Mouse (Mus musculus) forebrain, embryonic 14.5 days (tissue): ENCODE measurements around the gene Polr2l. TPM values are rescaled to one million over a fixed set of nuclear protein-coding genes. Genes with fewer than 3 reads are reported as not detected.

Source experiments
- ATAC-seq: fragments of 200-750 bp; cut with Nextera tagmentation; 2 replicates; pipeline ENCODE4 v1.8.0; 2017; ENCODE audit warnings: mild to moderate bottlenecking, moderate library complexity
- DNase-seq: peaks from one replicate; pipeline ENCODE4 v3.0.0-alpha.2; 2015; ENCODE audit warnings: low spot score
- H3K27ac ChIP-seq: fragments of 300-500 bp; sonication (generic); 2 replicates; pipeline ENCODE4 v1.5.1; 2014; ENCODE audit warnings: low read depth, mild to moderate bottlenecking, control low read depth, low read length, moderate library complexity
- H3K27me3 ChIP-seq: fragments of 300-500 bp; sonication (generic); replicated peaks from 2 replicates; pipeline ENCODE4 v1.6.1; 2014; ENCODE audit warnings: low read length, control low read depth, mixed read lengths; ENCODE audit not compliant: control insufficient read depth, insufficient read depth
- H3K36me3 ChIP-seq: fragments of 300-500 bp; sonication (generic); 2 replicates; pipeline ENCODE4 v1.6.1; 2014; ENCODE audit warnings: low read length, control low read depth; ENCODE audit not compliant: control insufficient read depth, insufficient read depth
- H3K4me1 ChIP-seq: fragments of 300-500 bp; sonication (generic); 2 replicates; pipeline ENCODE4 v1.6.1; 2014; ENCODE audit warnings: antibody characterized with exemption, low read length, control low read depth; ENCODE audit not compliant: control insufficient read depth, insufficient read depth
- H3K4me2 ChIP-seq: fragments of 300-500 bp; sonication (generic); 2 replicates; pipeline ENCODE4 v1.6.1; 2014; ENCODE audit warnings: mild to moderate bottlenecking, control low read depth, low read length
- H3K4me3 ChIP-seq: fragments of 300-500 bp; sonication (generic); 2 replicates; pipeline ENCODE4 v1.5.1; 2014; ENCODE audit warnings: low read depth, low read length, control low read depth
- H3K9ac ChIP-seq: fragments of 300-500 bp; sonication (generic); 2 replicates; pipeline ENCODE4 v1.6.1; 2014; ENCODE audit warnings: mild to moderate bottlenecking, low read length, control low read depth, moderate library complexity
- H3K9me3 ChIP-seq: fragments of 300-500 bp; sonication (generic); replicated peaks from 2 replicates; pipeline ENCODE4 v1.6.1; 2016; ENCODE audit warnings: low read length, control low read depth, mixed read lengths; ENCODE audit not compliant: control insufficient read depth
- WGBS: fragments of 180-500 bp; shearing (Covaris S2); extraction: QIAGEN DNeasy Blood & Tissue Kit; methylation state at CpG from one replicate; pipeline ENCODE4 v1.1.7; 2014; 5-methylcytosine and 5-hydroxymethylcytosine counted together
- polyA plus RNA-seq: library from polyadenylated mRNA; unstranded; fragments of >200 nt; fragmentation: Nextera tagmentation; extraction: Ambion mirVana; gene quantifications from 2 replicates; pipeline ENCODE4 v1.2.1, GENCODE M21; 2014

Polr2l gene
- polyA plus RNA-seq, 1 experiment from 2014 or later: 79.3 TPM

GRCm38 (mm10) chr7:141430585-141431240 is 44.2 kb downstream of the Polr2l start:
- Histone ChIP-seq H3K4me3 (no peak overlapping the region), H3K27ac (no peak overlapping the region), H3K4me2 (no peak overlapping the region), H3K27me3 (no peaks in the 10 kb centered on the region), H3K9me3 (no peaks in the 10 kb centered on the region), H3K9ac (no peak overlapping the region), H3K4me1 (peaks cover 17% of the 10 kb centered on the region), H3K36me3 (peaks cover 48% of the 10 kb centered on the region)
- WGBS: 95% methylated on average over 9 of the region's 9 CpGs
- no peak for ATAC-seq
- DNase-seq: no peak

- Histone ChIP-seq H3K36me3 (peaks cover 48% of the 10 kb centered on the region), H3K27ac (no peak overlapping the region), H3K9ac (no peak overlapping the region)
Observed at GRCm38 (mm10) chr7:141429840-141430584, 44.9 kb downstream of the Polr2l start.

GRCm38 (mm10) chr7:141429310-141429709 is 45.6 kb downstream of the Polr2l start, which contains the start of gene Cend1:
Gene Cend1, minus strand, starts transcription at chr7:141429491.
- H3K27me3 ChIP-seq: no peaks in the 10 kb centered on the region
- H3K9me3 ChIP-seq: no peaks in the 10 kb centered on the region
- WGBS: 1% methylated on average over 19 of the region's 19 CpGs
- H3K36me3 ChIP-seq: peaks cover 48% of the 10 kb centered on the region
- peak within 1 kb of the TSS; percentile 48 for H3K4me3 ChIP-seq
- peak; percentile 91 for DNase-seq
- peak within 1 kb of the TSS; percentile 79 for H3K9ac ChIP-seq
- peak within 1 kb of the TSS; percentile 85 for H3K4me2 ChIP-seq
- peaks cover 13% of the 10 kb centered on the region for H3K4me1 ChIP-seq
- H3K27ac ChIP-seq: peak within 1 kb of the TSS; percentile 55; the same call in 1 of the 2 replicates
- ATAC-seq: peak; percentile 87

More at GRCm38 (mm10) chr7:141429840-141430584, 44.9 kb downstream of the Polr2l start:
- Histone ChIP-seq H3K27me3 (no peaks in the 10 kb centered on the region), H3K9me3 (no peaks in the 10 kb centered on the region), H3K4me1 (peaks cover 13% of the 10 kb centered on the region), H3K4me3 (peak overlapping the region; percentile 48; the same call in 1 of the 2 replicates), H3K4me2 (peak overlapping the region; percentile 85)
- WGBS: 63% methylated on average over 9 of the region's 9 CpGs
- ATAC-seq (no peak), DNase-seq (no peak)

- Histone ChIP-seq H3K9me3 (no peaks in the 10 kb centered on the region), H3K4me1 (peaks cover 8% of the 10 kb centered on the region), H3K27me3 (no peaks in the 10 kb centered on the region), H3K36me3 (peaks cover 48% of the 10 kb centered on the region), H3K4me3 (peak overlapping the region; percentile 48), H3K4me2 (peak overlapping the region; percentile 85), H3K27ac (peak overlapping the region; percentile 55; the same call in 1 of the 2 replicates), H3K9ac (peak overlapping the region; percentile 79)
- WGBS: 61% methylated on average over 5 of the region's 5 CpGs
- ATAC-seq: no peak
- DNase-seq: no peak
Observed at GRCm38 (mm10) chr7:141428701-141429100, 46.2 kb downstream of the Polr2l start.

- 87% methylated on average over 12 of the region's 12 CpGs for WGBS
- Histone ChIP-seq H3K4me1 (peaks cover 5% of the 10 kb centered on the region), H3K36me3 (peaks cover 34% of the 10 kb centered on the region), H3K27ac (no peak overlapping the region), H3K9ac (no peak overlapping the region), H3K4me3 (no peak overlapping the region), H3K27me3 (no peaks in the 10 kb centered on the region), H3K4me2 (no peak overlapping the region), H3K9me3 (no peaks in the 10 kb centered on the region)
- DNase-seq: no peak
- ATAC-seq: no peak
Observed at GRCm38 (mm10) chr7:141426948-141427730, 47.8 kb downstream of the Polr2l start.

GRCm38 (mm10) chr7:141423811-141424210 is 51.1 kb downstream of the Polr2l start:
- Histone ChIP-seq H3K4me1 (peaks cover 4% of the 10 kb centered on the region), H3K4me3 (no peak overlapping the region), H3K9me3 (no peaks in the 10 kb centered on the region), H3K4me2 (no peak overlapping the region), H3K9ac (no peak overlapping the region), H3K36me3 (peaks cover 13% of the 10 kb centered on the region; the same call in 1 of the 2 replicates), H3K27ac (no peak overlapping the region), H3K27me3 (no peaks in the 10 kb centered on the region)
- ATAC-seq: no peak
- WGBS: 77% methylated on average over 4 of the region's 4 CpGs
- DNase-seq: no peak

Other genes with a start within 250 kb of the Polr2l start
- 64.2 and 78.8 TPM in 2 replicates for gene Phrf1, start 246.3 kb downstream of the Polr2l start, polyA plus RNA-seq
- gene Irf7, start 208.7 kb downstream of the Polr2l start, polyA plus RNA-seq: 0.97 and 1.0 TPM in 2 replicates
- gene Cdhr5, start 198.3 kb downstream of the Polr2l start, polyA plus RNA-seq: not detected in 2 replicates
- gene Sct, start 196.0 kb downstream of the Polr2l start, polyA plus RNA-seq: 1.5 and 2.6 TPM in 2 replicates
- gene Drd4, start 183.1 kb downstream of the Polr2l start, polyA plus RNA-seq: 0.37 and 0.68 TPM in 2 replicates
- 118 and 143 TPM in 2 replicates for gene Deaf1, start 147.4 kb downstream of the Polr2l start, polyA plus RNA-seq
- gene Tmem80, start 147.4 kb downstream of the Polr2l start, polyA plus RNA-seq: 39.1 and 41.0 TPM in 2 replicates
- 0.25 and 0.67 TPM in 2 replicates for gene Eps8l2, start 136.3 kb downstream of the Polr2l start, polyA plus RNA-seq
- gene Taldo1, start 82.9 kb downstream of the Polr2l start, polyA plus RNA-seq: 418 and 419 TPM in 2 replicates
- 41.7 and 43.4 TPM in 2 replicates for gene Gatd1, start 61.0 kb downstream of the Polr2l start, polyA plus RNA-seq
- 21.3 and 25.1 TPM in 2 replicates for gene Cend1, start 45.6 kb downstream of the Polr2l start, polyA plus RNA-seq
- 56.0 and 81.6 TPM in 2 replicates for gene Slc25a22, start 37.2 kb downstream of the Polr2l start, polyA plus RNA-seq
- 5.4 and 5.6 TPM in 2 replicates for gene Pidd1, start 31.1 kb downstream of the Polr2l start, polyA plus RNA-seq
- 740 and 845 TPM in 2 replicates for gene Rplp2, start 27.8 kb downstream of the Polr2l start, polyA plus RNA-seq
- 16.3 and 20.5 TPM in 2 replicates for gene Pnpla2, start 19.9 kb downstream of the Polr2l start, polyA plus RNA-seq
- gene Cracr2b, start 14.0 kb downstream of the Polr2l start, polyA plus RNA-seq: 3.0 and 4.3 TPM in 2 replicates
- gene Cd151, start 7.7 kb downstream of the Polr2l start, polyA plus RNA-seq: 56.8 and 60.4 TPM in 2 replicates
- gene Tspan4, start 108 bp upstream of the Polr2l start, polyA plus RNA-seq: 29.9 and 30.9 TPM in 2 replicates
- 32.7 and 37.1 TPM in 2 replicates for gene Chid1, start 64.7 kb upstream of the Polr2l start, polyA plus RNA-seq
- gene Ap2a2, start 87.0 kb upstream of the Polr2l start, polyA plus RNA-seq: 72.4 and 83.6 TPM in 2 replicates
- gene Muc6, start 180.2 kb upstream of the Polr2l start, polyA plus RNA-seq: 0.09 and 0.16 TPM in 2 replicates
- gene Muc2, start 215.2 kb upstream of the Polr2l start, polyA plus RNA-seq: not detected in 2 replicates